Mouse (Mus musculus): Measurements from ENCODE around the gene Tmigd3.

GRCm38 (mm10) chr3:105870558-105870957 lies at the start of gene Tmigd3, which contains the start of gene Adora3:
- TF ChIP-seq CTCF (IDR thresholded peaks at IDR 0.05; ENCODE audit: extremely low read depth, insufficient read length, insufficient replicate concordance, low read depth, low read length) = no peak
- no peak for TF ChIP-seq POLR2A (IDR thresholded peaks at IDR 0.05; ENCODE audit: low read depth, low read length)
